Mouse (Mus musculus) ES-E14 (cell line): ENCODE measurements around the gene Kalrn. TPM values are rescaled to one million over a fixed set of nuclear protein-coding genes. Genes with fewer than 3 reads are reported as not detected.

ENCODE experiments used
- DNase-seq: peaks from one replicate; pipeline ENCODE4 v3.0.0-alpha.2; 2013; ENCODE audit warnings: low read depth, low spot score
- H3K27ac ChIP-seq: 2 replicates; pipeline ENCODE4 v1.5.1; 2012; ENCODE audit warnings: low read depth, mild to moderate bottlenecking, low read length, moderate library complexity, mixed read lengths; ENCODE audit not compliant: poor library complexity, insufficient read depth, severe bottlenecking
- H3K36me3 ChIP-seq: 2 replicates; pipeline ENCODE4 v1.6.1; 2012; ENCODE audit warnings: mild to moderate bottlenecking, low read length, moderate library complexity, mixed read lengths; ENCODE audit not compliant: control insufficient read depth, poor library complexity, insufficient read depth, severe bottlenecking
- H3K4me1 ChIP-seq, 2 experiments: fragments of 150-350 bp in 1 of 2; sonication (generic) in 1 of 2; 2 replicates each; pipeline ENCODE4 v1.6.1; 2012; ENCODE audit warnings: low read length in 2 of 2, mild to moderate bottlenecking in 1 of 2, mixed read lengths in 1 of 2; ENCODE audit not compliant: control insufficient read depth in 2 of 2, insufficient read depth in 2 of 2, poor library complexity in 1 of 2
- H3K4me3 ChIP-seq, 2 experiments: fragments of 150-350 bp in 1 of 2; sonication (generic) in 1 of 2; 2 replicates each; pipeline ENCODE4 v1.5.1; 2012; ENCODE audit warnings: low read length in 2 of 2, low read depth in 1 of 2, mild to moderate bottlenecking in 1 of 2, mixed read lengths in 1 of 2; ENCODE audit not compliant: insufficient read depth in 1 of 2, poor library complexity in 1 of 2, severe bottlenecking in 1 of 2
- H3K9ac ChIP-seq: 2 replicates; pipeline ENCODE4 v1.6.1; 2012; ENCODE audit warnings: low read depth, mild to moderate bottlenecking, low read length, mixed read lengths; ENCODE audit not compliant: poor library complexity, insufficient read depth, severe bottlenecking
- H3K9me3 ChIP-seq: fragments of 150-350 bp; sonication (generic); 2 replicates; pipeline ENCODE4 v1.6.1; 2012; ENCODE audit warnings: low read depth, mild to moderate bottlenecking, low read length; ENCODE audit not compliant: control insufficient read depth, insufficient read depth
- CHD2 ChIP-seq: IDR thresholded peaks from 2 replicates; pipeline ENCODE4 v1.6.1; 2014; ENCODE audit warnings: mild to moderate bottlenecking, low read depth, low read length, inconsistent platforms
- HCFC1 ChIP-seq: IDR thresholded peaks from 2 replicates; pipeline ENCODE4 v1.6.1; 2012; ENCODE audit warnings: low read length, inconsistent platforms, borderline replicate concordance; ENCODE audit not compliant: insufficient read depth
- MAFK ChIP-seq: IDR thresholded peaks from 2 replicates; pipeline ENCODE4 v1.6.1; 2014; ENCODE audit warnings: mild to moderate bottlenecking, low read depth, low read length, inconsistent platforms; ENCODE audit not compliant: insufficient read depth
- ZC3H11A ChIP-seq: IDR thresholded peaks from 2 replicates; pipeline ENCODE4 v1.6.1; 2012; ENCODE audit warnings: low read depth, mild to moderate bottlenecking, inconsistent platforms, low read length, borderline replicate concordance
- ZNF384 ChIP-seq: IDR thresholded peaks from 2 replicates; pipeline ENCODE4 v1.6.1; 2012; ENCODE audit warnings: low read depth, low read length, inconsistent platforms
- in situ Hi-C, 2 experiments: fragments of 600-800 bp; cut with MboI; formaldehyde crosslinking; loops; one replicate each; pipeline ENCODE4 v1.15.1; 2025; ENCODE audit warnings: low sequenced_read_pairs in 2 of 2, inconsistent platforms in 1 of 2; ENCODE audit not compliant: unreplicated experiment in 2 of 2
- total RNA-seq: library from RNA; depleted of rRNA; stranded (reverse); fragments of 300-350 nt; gene quantifications from 2 replicates; pipeline ENCODE4 v1.2.3, GENCODE M21; 2012

Kalrn gene
- total RNA-seq, 1 experiment, result 15.7 TPM

DNA sequence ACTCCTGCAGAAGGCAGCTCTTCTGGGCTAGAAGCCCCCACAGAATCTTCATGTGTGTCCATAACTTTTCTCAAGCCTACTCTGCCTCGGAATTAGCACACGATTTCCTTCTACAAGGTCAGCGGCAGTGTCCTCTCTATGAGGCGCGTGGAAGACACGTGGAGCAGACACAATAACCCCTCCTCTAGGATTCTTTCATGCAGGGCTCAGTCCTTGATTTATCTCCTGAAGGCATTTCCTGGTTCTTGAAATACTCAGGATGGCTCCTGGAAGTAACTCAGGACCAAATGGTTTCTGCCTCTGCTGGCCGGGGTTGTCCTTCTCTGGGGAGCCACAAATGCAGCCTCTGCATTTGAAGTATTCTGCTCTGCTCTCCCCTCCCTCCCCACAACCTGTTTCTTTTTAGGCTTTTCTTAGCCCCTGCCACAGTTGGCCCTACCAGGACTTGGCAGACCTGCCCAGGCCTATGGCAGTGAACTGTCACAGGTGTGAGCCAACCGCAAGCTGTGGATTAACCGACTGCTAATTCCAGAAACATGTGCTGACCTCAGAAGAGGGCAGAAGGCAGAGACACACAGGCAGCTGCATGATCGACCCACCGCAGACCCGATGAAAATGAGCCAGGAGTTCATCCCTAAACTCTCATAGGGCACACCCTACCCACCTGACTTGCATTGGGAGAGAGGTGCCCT lies 197.0 kb downstream of the Kalrn start:
- Histone ChIP-seq H3K4me1 (no peaks in the 10 kb centered on the region), H3K9ac (no peak overlapping the region), H3K36me3 (no peaks in the 10 kb centered on the region), H3K27ac (no peak overlapping the region), H3K4me3 (no peak overlapping the region), H3K9me3 (no peaks in the 10 kb centered on the region)
- in situ Hi-C loops, result no loop called here
- TF ChIP-seq CHD2 (no peak), ZC3H11A (no peak)
- DNase-seq, result no peak

GRCm38 (mm10) chr16:34373519-34373918 lies 199.8 kb downstream of the Kalrn start:
- no peak overlapping the region for H3K4me3 ChIP-seq
- no peaks in the 10 kb centered on the region for H3K4me1 ChIP-seq
- no peaks in the 10 kb centered on the region for H3K36me3 ChIP-seq
- H3K27ac ChIP-seq, result no peak overlapping the region
- no peak for DNase-seq
- TF ChIP-seq MAFK (no peak), ZNF384 (no peak), ZC3H11A (no peak), HCFC1 (no peak), CHD2 (no peak)
- H3K9ac ChIP-seq, result no peak overlapping the region
- in situ Hi-C loops, result no loop called here
- no peaks in the 10 kb centered on the region for H3K9me3 ChIP-seq

- Histone ChIP-seq H3K36me3 (no peaks in the 10 kb centered on the region), H3K27ac (no peak overlapping the region), H3K4me3 (no peak overlapping the region), H3K4me1 (no peaks in the 10 kb centered on the region), H3K9me3 (no peaks in the 10 kb centered on the region), H3K9ac (no peak overlapping the region)
- TF ChIP-seq ZNF384 (no peak), MAFK (no peak), CHD2 (no peak), HCFC1 (no peak), ZC3H11A (no peak)
- DNase-seq, result no peak
- in situ Hi-C loops, result no loop called here
These were observed 201.1 kb downstream of the Kalrn start for GRCm38 (mm10) chr16:34372103-34372741.

GRCm38 (mm10) chr16:34359206-34359605 lies 214.1 kb downstream of the Kalrn start:
- Histone ChIP-seq H3K36me3 (no peaks in the 10 kb centered on the region), H3K27ac (no peak overlapping the region), H3K9me3 (no peaks in the 10 kb centered on the region), H3K4me3 (no peak overlapping the region), H3K4me1 (no peaks in the 10 kb centered on the region), H3K9ac (no peak overlapping the region)
- TF ChIP-seq ZNF384, result no peak
- TF ChIP-seq MAFK, result no peak
- no peak for TF ChIP-seq CHD2
- in situ Hi-C loops, result no loop called here
- no peak for DNase-seq

GRCm38 (mm10) chr16:34355547-34355946 lies 217.8 kb downstream of the Kalrn start:
- H3K4me3 ChIP-seq, result no peak overlapping the region
- H3K4me1 ChIP-seq, result no peaks in the 10 kb centered on the region
- no peak overlapping the region for H3K27ac ChIP-seq
- no peaks in the 10 kb centered on the region for H3K9me3 ChIP-seq
- in situ Hi-C loops, result no loop called here
- TF ChIP-seq MAFK (no peak), ZC3H11A (no peak), HCFC1 (no peak), ZNF384 (no peak), CHD2 (no peak)
- H3K9ac ChIP-seq, result no peak overlapping the region
- DNase-seq, result no peak
- H3K36me3 ChIP-seq, result no peaks in the 10 kb centered on the region
